7 mouse cellular contexts compared by ENCODE assay signal in the genomic region with DNA sequence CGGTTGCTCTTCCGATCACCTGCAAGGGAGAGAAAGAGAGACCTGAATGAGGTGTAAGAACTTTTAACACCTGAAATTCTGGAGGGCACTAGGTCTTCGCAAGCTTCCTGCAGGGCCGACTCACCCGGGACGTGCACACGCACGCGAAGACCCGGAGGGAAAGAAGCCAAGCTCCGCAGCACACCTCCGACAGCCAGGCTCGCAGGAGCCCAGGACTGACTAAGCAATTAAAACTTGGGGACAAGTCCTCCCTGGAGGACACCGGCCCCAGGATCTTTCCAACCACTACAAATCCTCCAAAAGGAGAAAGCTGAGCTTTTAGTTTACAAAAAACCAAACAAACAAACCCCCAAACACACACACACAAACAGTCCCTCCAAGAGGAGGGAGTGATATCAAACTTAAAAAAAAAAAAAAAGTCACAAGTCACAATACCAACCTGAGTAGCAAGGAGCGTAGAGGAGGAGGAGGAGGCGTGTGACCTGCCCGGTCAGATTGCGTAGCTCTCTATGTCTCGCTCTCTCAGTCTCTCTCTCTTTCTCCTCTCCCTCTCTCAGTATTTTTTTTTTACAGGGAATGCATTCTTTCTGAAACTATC. TPM values are rescaled to one million over a fixed set of nuclear protein-coding genes. Genes with fewer than 3 reads are reported as not detected.
A peak's percentile ranks its signal among the peaks of the same experiment; 100 is the strongest.
DNase-seq lines count a peak whose midpoint lies in the region; ATAC-seq and TF ChIP-seq lines count a peak whose summit lies in the region.

No protein-coding gene starts in this region.

- no peaks in the 10 kb centered on the region for H3K9me3 ChIP-seq in forebrain, embryonic 12.5 days
- no peaks in the 10 kb centered on the region for H3K9me3 ChIP-seq in liver, embryonic 14.5 days (ENCODE audit: control insufficient read depth, low read length)

- no peak for TF ChIP-seq POLR2A in spleen, adult 2 months (IDR thresholded peaks at IDR 0.05; ENCODE audit: low read depth, low read length)

- peak overlapping the region; percentile 76 for H3K4me2 ChIP-seq in forebrain, embryonic 12.5 days
- H3K4me2 ChIP-seq in liver, embryonic 14.5 days (ENCODE audit: low read depth) = peak overlapping the region; percentile 77

- WGBS in spleen, adult 2 months = 2% methylated on average over 19 of the region's 19 CpGs
- WGBS in forebrain, embryonic 12.5 days = 1% methylated on average over 19 of the region's 19 CpGs
- 1% methylated on average over 19 of the region's 19 CpGs for WGBS in liver, embryonic 14.5 days (ENCODE audit: insufficient replicate concordance)

- 0 out of 2 replicates have a peak overlapping the region, but pooled peaks have one; percentile 48 for H3K9ac ChIP-seq in forebrain, embryonic 12.5 days
- no peak overlapping the region for H3K9ac ChIP-seq in liver, embryonic 14.5 days (replicated peaks)

- peak overlapping the region; percentile 55 for H3K4me3 ChIP-seq in spleen, adult 2 months (ENCODE audit: extremely low read depth, insufficient read depth, insufficient read length)
- H3K4me3 ChIP-seq in forebrain, embryonic 12.5 days (replicated peaks) = peak overlapping the region; percentile 46
- peak overlapping the region; percentile 39 to 55 for H3K4me3 ChIP-seq in liver, embryonic 14.5 days (ENCODE audit: insufficient read depth in 1 of 2, low read depth in 2 of 2, low read length in 2 of 2)

- no peak for TF ChIP-seq EP300 in liver, embryonic 14.5 days (IDR thresholded peaks at IDR 0.05; ENCODE audit: low read depth)

- no peak for ATAC-seq in forebrain, embryonic 12.5 days (ENCODE audit: low FRiP score)
- no peak for ATAC-seq in liver, embryonic 14.5 days (ENCODE audit: insufficient read depth)
- ATAC-seq in erythroid progenitor cell, adult 5-6 weeks (replicated peaks; ENCODE audit: low FRiP score, poor library complexity, severe bottlenecking) = no peak

- no peak for DNase-seq in spleen, adult 2 months (ENCODE audit: low read depth in 1 of 2, low spot score in 2 of 2)
- no peak for DNase-seq in spleen, adult 12 weeks (ENCODE audit: low spot score)
- no peak for DNase-seq in liver, embryonic 14.5 days (ENCODE audit: low read depth in 3 of 3, low spot score in 3 of 3)
- peak; percentile 36 to 39 for DNase-seq in thymus, postnatal 10 days (ENCODE audit: low spot score in 2 of 2)
- no peak for DNase-seq in adrenal gland, postnatal 4 days (ENCODE audit: low spot score in 2 of 2)

- peaks cover 10% of the 10 kb centered on the region for H3K4me1 ChIP-seq in spleen, adult 2 months (ENCODE audit: control insufficient read depth, insufficient read depth, insufficient read length)
- peaks cover 53% of the 10 kb centered on the region for H3K4me1 ChIP-seq in forebrain, embryonic 12.5 days
- peaks cover 0 to 2% of the 10 kb centered on the region in 2 experiments; a peak in 1 of 4 replicates for H3K4me1 ChIP-seq in liver, embryonic 14.5 days (replicated peaks; ENCODE audit: control insufficient read depth in 2 of 2, insufficient read depth in 2 of 2, low read length in 1 of 2)

- peak overlapping the region; percentile 6; the same call in 1 of the 2 replicates for H3K27ac ChIP-seq in spleen, adult 2 months (ENCODE audit: insufficient read depth, low read length)
- no peak overlapping the region for H3K27ac ChIP-seq in forebrain, embryonic 12.5 days
- no peak overlapping the region for H3K27ac ChIP-seq in liver, embryonic 14.5 days

- 0 out of 2 replicates have a peak, but pooled peaks cover 1% of the 10 kb centered on the region for H3K36me3 ChIP-seq in spleen, adult 2 months (ENCODE audit: control insufficient read depth, insufficient read depth, low read length)
- no peaks in the 10 kb centered on the region for H3K36me3 ChIP-seq in forebrain, embryonic 12.5 days (replicated peaks)
- no peaks in the 10 kb centered on the region for H3K36me3 ChIP-seq in liver, embryonic 14.5 days (replicated peaks; ENCODE audit: control insufficient read depth, insufficient read depth, low read depth)

- H3K27me3 ChIP-seq in spleen, adult 2 months (ENCODE audit: control insufficient read depth, insufficient read depth, low read length) = peaks cover 33% of the 10 kb centered on the region
- H3K27me3 ChIP-seq in forebrain, embryonic 12.5 days = peaks cover 96% of the 10 kb centered on the region
- H3K27me3 ChIP-seq in liver, embryonic 14.5 days (ENCODE audit: control insufficient read depth, insufficient read depth, low read length) = peaks cover 94% of the 10 kb centered on the region

- TF ChIP-seq CTCF in spleen, adult 2 months (IDR thresholded peaks at IDR 0.05; ENCODE audit: extremely low read depth, insufficient read depth, insufficient read length, insufficient replicate concordance) = no peak
- no peak for TF ChIP-seq CTCF in liver, embryonic 14.5 days (IDR thresholded peaks at IDR 0.05; ENCODE audit: low read depth)

RNA-seq across cellular contexts. Expression of a gene that starts 3.0 kb away (rescaled TPM):
- polyA plus RNA-seq in spleen, adult 2 months (2012; rRNA removed) = not detected in 2 replicates
- polyA plus RNA-seq in forebrain, embryonic 12.5 days (2016; fragmentation: Nextera tagmentation; extraction: Ambion mirVana) = 0.45 TPM in 1 of 2 replicates, not detected in the other
- not detected in 2 replicates for polyA plus RNA-seq in liver, embryonic 14.5 days (2012; rRNA removed)
- not detected in 2 replicates for polyA plus RNA-seq in liver, embryonic 14.5 days (2014; fragmentation: Nextera tagmentation; extraction: Ambion mirVana)
- not detected in 2 replicates for total RNA-seq in erythroid progenitor cell, adult 5-6 weeks (2015; ENCODE audit: low replicate concordance)
- total RNA-seq in erythroid progenitor cell, adult 5-6 weeks (2017; ENCODE audit: low replicate concordance) = not detected in 2 replicates
- total RNA-seq in adrenal gland, postnatal 4 days (2021) = 1 to 10 TPM; 4.4 to 6.5 TPM

RNA-seq across cellular contexts. Expression of a gene that starts 11.3 kb away (rescaled TPM):
- not detected in 2 replicates for polyA plus RNA-seq in spleen, adult 2 months (2012; rRNA removed)
- polyA plus RNA-seq in forebrain, embryonic 12.5 days (2016; fragmentation: Nextera tagmentation; extraction: Ambion mirVana) = 0.50 TPM in 1 of 2 replicates, not detected in the other
- polyA plus RNA-seq in liver, embryonic 14.5 days (2012; rRNA removed) = not detected in 2 replicates
- not detected in 2 replicates for polyA plus RNA-seq in liver, embryonic 14.5 days (2014; fragmentation: Nextera tagmentation; extraction: Ambion mirVana)
- not detected in 2 replicates for total RNA-seq in erythroid progenitor cell, adult 5-6 weeks (2015; ENCODE audit: low replicate concordance)
- total RNA-seq in erythroid progenitor cell, adult 5-6 weeks (2017; ENCODE audit: low replicate concordance) = not detected in 2 replicates
- 1 to 10 TPM in 1 of 2 experiments, under 1 TPM in 1; 0.87 to 2.3 TPM for total RNA-seq in adrenal gland, postnatal 4 days (2021)

RNA-seq across cellular contexts. Expression of a gene that starts 11.8 kb away (rescaled TPM):
- 5.9 and 9.6 TPM in 2 replicates for polyA plus RNA-seq in spleen, adult 2 months (2012; rRNA removed)
- polyA plus RNA-seq in forebrain, embryonic 12.5 days (2016; fragmentation: Nextera tagmentation; extraction: Ambion mirVana) = 3.2 and 10.9 TPM in 2 replicates
- polyA plus RNA-seq in liver, embryonic 14.5 days (2012; rRNA removed) = 0.16 and 0.30 TPM in 2 replicates
- 0.38 and 0.63 TPM in 2 replicates for polyA plus RNA-seq in liver, embryonic 14.5 days (2014; fragmentation: Nextera tagmentation; extraction: Ambion mirVana)
- 3.6 and 28.5 TPM in 2 replicates for total RNA-seq in erythroid progenitor cell, adult 5-6 weeks (2015; ENCODE audit: low replicate concordance)
- 0.08 TPM in 1 of 2 replicates, not detected in the other for total RNA-seq in erythroid progenitor cell, adult 5-6 weeks (2017; ENCODE audit: low replicate concordance)
- total RNA-seq in adrenal gland, postnatal 4 days (2021) = 10 to 100 TPM; 28.0 to 37.3 TPM

Comparison
In these comparisons a context has a peak if more than half of its experiments do, and no peak if none do; other contexts are left out.
1. DNase-seq: peak in thymus, postnatal 10 days (2 of 2); none in spleen, adult 2 months (0 of 2), spleen, adult 12 weeks (single experiment), liver, embryonic 14.5 days (0 of 3) and adrenal gland, postnatal 4 days (0 of 2).
2. Peak in every context shown above with its lines, with median percentiles within 50 percentile points of each other: H3K4me3 ChIP-seq.